Mouse (Mus musculus) midbrain, embryonic 13.5 days (tissue): ENCODE results near the gene Rasa2. TPM values are rescaled to one million over a fixed set of nuclear protein-coding genes. Genes with fewer than 3 reads are reported as not detected.
"Not testable (repeated sequence)": the region's sequence is repeated elsewhere in the genome, so short reads cannot be mapped to it uniquely, and the experiment has no call there.

Experiments
- ATAC-seq: fragments of 200-750 bp; cut with Nextera tagmentation; 2 replicates; pipeline ENCODE4 v1.8.0; 2017; ENCODE audit warnings: mild to moderate bottlenecking, moderate TSS enrichment, moderate library complexity
- H3K27ac ChIP-seq: fragments of 300-500 bp; sonication (generic); 2 replicates; pipeline ENCODE4 v1.5.1; 2015; ENCODE audit warnings: inconsistent platforms, mild to moderate bottlenecking, moderate library complexity
- H3K27me3 ChIP-seq: fragments of 300-500 bp; sonication (generic); 2 replicates; pipeline ENCODE4 v1.6.1; 2015; ENCODE audit warnings: mild to moderate bottlenecking, inconsistent platforms
- H3K36me3 ChIP-seq: fragments of 300-500 bp; sonication (generic); 2 replicates; pipeline ENCODE4 v1.6.1; 2015; ENCODE audit warnings: mild to moderate bottlenecking, inconsistent platforms
- H3K4me1 ChIP-seq: fragments of 300-500 bp; sonication (generic); replicated peaks from 2 replicates; pipeline ENCODE4 v1.6.1; 2015; ENCODE audit warnings: inconsistent platforms
- H3K4me2 ChIP-seq: fragments of 300-500 bp; sonication (generic); replicated peaks from 2 replicates; pipeline ENCODE4 v1.6.1; 2015; ENCODE audit warnings: moderate library complexity, mild to moderate bottlenecking, inconsistent platforms
- H3K4me3 ChIP-seq: fragments of 300-500 bp; sonication (generic); replicated peaks from 2 replicates; pipeline ENCODE4 v1.5.1; 2015; ENCODE audit warnings: mild to moderate bottlenecking, inconsistent platforms
- H3K9ac ChIP-seq: fragments of 300-500 bp; sonication (generic); replicated peaks from 2 replicates; pipeline ENCODE4 v1.6.1; 2015; ENCODE audit warnings: mild to moderate bottlenecking, inconsistent platforms
- H3K9me3 ChIP-seq: fragments of 300-500 bp; sonication (generic); 2 replicates; pipeline ENCODE4 v1.6.1; 2016; ENCODE audit warnings: mild to moderate bottlenecking, inconsistent platforms
- WGBS: fragments of 180-500 bp; shearing (Covaris S2); methylation state at CpG from one replicate; pipeline ENCODE4 v1.1.7; 2015; 5-methylcytosine and 5-hydroxymethylcytosine counted together
- polyA plus RNA-seq: library from polyadenylated mRNA; unstranded; fragments of >200 nt; fragmentation: Nextera tagmentation; extraction: Ambion mirVana; gene quantifications from 2 replicates; pipeline ENCODE4 v1.2.1, GENCODE M21; 2015

The Rasa2 gene
- polyA plus RNA-seq, 1 experiment from 2014 or later, result 15.8 TPM

- peaks cover 11% of the 10 kb centered on the region for H3K4me1 ChIP-seq
- not testable (repeated sequence) for H3K27ac ChIP-seq, H3K4me2 ChIP-seq, H3K9ac ChIP-seq, ATAC-seq, H3K36me3 ChIP-seq, H3K27me3 ChIP-seq, H3K4me3 ChIP-seq, H3K9me3 ChIP-seq
- 94% methylated on average over 4 of the region's 4 CpGs for WGBS
These were observed 95.3 kb downstream of the Rasa2 start for GRCm38 (mm10) chr9:96536093-96536492.

DNA sequence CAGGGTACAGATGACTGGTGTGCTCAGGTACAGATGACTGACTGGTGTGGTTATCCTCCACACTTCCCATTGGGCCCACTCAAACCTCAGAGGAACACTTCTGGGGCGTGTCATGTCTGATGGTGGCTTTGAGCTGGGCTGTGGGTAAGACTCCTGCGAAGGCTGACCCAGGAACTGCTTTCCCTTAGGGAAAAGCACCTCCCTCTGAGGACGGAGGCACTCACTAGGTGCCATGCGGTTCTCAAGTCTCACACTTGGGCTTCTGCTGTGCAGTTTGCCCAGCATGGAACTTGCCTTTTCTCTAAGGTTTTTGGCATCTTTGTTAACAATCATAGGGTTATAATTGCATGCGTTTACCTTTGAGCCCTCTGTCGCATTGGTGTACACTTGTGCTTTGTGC is 96.0 kb downstream of the Rasa2 start:
- no peak for ATAC-seq
- WGBS, result 89% methylated on average over 6 of the region's 6 CpGs
- Histone ChIP-seq H3K27me3 (no peaks in the 10 kb centered on the region), H3K4me1 (peaks cover 11% of the 10 kb centered on the region), H3K4me3 (no peak overlapping the region), H3K27ac (no peak overlapping the region), H3K9ac (no peak overlapping the region), H3K36me3 (no peaks in the 10 kb centered on the region), H3K4me2 (no peak overlapping the region), H3K9me3 (no peaks in the 10 kb centered on the region)

DNA sequence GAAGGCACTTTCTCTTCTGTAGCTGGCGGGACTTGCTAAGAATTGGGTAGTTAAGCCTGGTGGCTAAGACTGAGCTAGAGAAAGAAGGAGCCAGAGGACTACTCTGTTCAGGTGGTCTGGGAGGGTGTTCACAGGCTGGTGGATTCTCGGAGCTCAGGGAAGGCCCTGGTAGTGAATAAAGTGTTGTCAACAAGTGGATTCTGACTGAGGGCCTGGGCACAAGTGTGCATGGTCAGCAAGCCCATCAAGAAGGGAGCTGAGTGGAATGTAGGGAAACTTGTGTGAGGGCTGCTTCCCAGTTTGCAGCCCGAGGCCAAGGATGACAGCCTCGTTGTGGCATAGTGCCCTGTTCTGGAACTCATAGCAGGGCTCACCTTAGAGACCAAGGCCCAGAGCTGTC is 97.2 kb downstream of the Rasa2 start:
- Histone ChIP-seq H3K9ac (no peak overlapping the region), H3K4me1 (peaks cover 11% of the 10 kb centered on the region), H3K36me3 (no peaks in the 10 kb centered on the region), H3K4me3 (no peak overlapping the region), H3K9me3 (no peaks in the 10 kb centered on the region), H3K27me3 (no peaks in the 10 kb centered on the region), H3K27ac (no peak overlapping the region), H3K4me2 (no peak overlapping the region)
- WGBS, result 94% methylated on average over 4 of the region's 4 CpGs
- ATAC-seq, result no peak

DNA sequence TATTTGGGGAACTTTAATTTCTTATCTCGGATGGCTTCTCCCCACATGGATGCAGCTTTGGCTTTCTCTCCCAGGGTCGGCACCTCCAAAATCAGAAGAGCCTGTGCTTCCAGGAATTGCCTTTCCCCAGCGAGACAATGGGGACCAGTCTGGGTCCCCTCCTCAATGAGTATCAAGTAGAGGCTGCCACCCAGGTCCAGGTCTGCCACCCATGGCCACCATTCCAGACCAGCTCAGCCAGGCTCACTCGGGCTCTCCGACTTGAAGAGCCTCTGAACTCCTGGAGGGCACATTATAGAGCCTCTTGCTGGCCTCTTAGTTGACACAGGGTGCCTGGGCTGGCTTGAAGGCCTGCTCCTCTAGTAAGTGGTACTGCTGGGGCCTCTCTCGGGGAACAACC is 97.9 kb downstream of the Rasa2 start:
- Histone ChIP-seq H3K4me2 (no peak overlapping the region), H3K4me1 (peaks cover 11% of the 10 kb centered on the region), H3K27me3 (no peaks in the 10 kb centered on the region), H3K27ac (no peak overlapping the region), H3K36me3 (no peaks in the 10 kb centered on the region), H3K9me3 (no peaks in the 10 kb centered on the region), H3K9ac (no peak overlapping the region), H3K4me3 (no peak overlapping the region)
- no peak for ATAC-seq
- WGBS, result 84% methylated on average over 6 of the region's 6 CpGs

- H3K4me3 ChIP-seq, result no peak overlapping the region
- no peaks in the 10 kb centered on the region for H3K9me3 ChIP-seq
- no peak for ATAC-seq
- peaks cover 10% of the 10 kb centered on the region for H3K4me1 ChIP-seq
- 80% methylated on average over 4 of the region's 4 CpGs for WGBS
- no peak overlapping the region for H3K9ac ChIP-seq
- H3K36me3 ChIP-seq, result no peaks in the 10 kb centered on the region
- no peak overlapping the region for H3K27ac ChIP-seq
- no peaks in the 10 kb centered on the region for H3K27me3 ChIP-seq
- no peak overlapping the region for H3K4me2 ChIP-seq
These were observed 98.9 kb downstream of the Rasa2 start for GRCm38 (mm10) chr9:96532531-96532930.

DNA sequence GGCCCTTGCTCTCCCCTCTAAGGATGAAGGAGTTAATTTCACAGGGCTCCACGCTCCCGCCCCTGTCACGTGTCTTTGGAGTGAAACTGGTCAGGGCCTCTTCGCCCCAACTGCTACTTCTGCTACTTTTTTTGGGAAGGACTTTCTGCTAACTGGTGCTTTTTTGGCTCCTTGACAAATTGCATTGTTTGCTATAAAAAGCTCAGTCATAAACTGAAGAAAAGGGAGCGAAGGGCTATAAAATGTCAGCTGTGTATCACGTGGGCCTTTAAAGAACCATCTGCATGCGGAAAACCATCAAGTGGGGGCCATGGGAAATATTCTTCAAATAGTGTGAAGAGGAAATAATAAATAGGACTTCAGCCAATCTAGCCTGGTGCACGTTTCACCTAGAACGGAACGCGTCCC is 100.7 kb downstream of the Rasa2 start:
- 64% methylated on average over 11 of the region's 11 CpGs for whole genome bisulfite sequencing
- Histone ChIP-seq H3K9me3 (no peaks in the 10 kb centered on the region), H3K9ac (no peak overlapping the region), H3K36me3 (no peaks in the 10 kb centered on the region), H3K27me3 (no peaks in the 10 kb centered on the region), H3K4me1 (no peaks in the 10 kb centered on the region; the same call in 1 of the 2 replicates), H3K4me2 (no peak overlapping the region), H3K4me3 (no peak overlapping the region), H3K27ac (no peak overlapping the region)
- ATAC-seq, result no peak

DNA sequence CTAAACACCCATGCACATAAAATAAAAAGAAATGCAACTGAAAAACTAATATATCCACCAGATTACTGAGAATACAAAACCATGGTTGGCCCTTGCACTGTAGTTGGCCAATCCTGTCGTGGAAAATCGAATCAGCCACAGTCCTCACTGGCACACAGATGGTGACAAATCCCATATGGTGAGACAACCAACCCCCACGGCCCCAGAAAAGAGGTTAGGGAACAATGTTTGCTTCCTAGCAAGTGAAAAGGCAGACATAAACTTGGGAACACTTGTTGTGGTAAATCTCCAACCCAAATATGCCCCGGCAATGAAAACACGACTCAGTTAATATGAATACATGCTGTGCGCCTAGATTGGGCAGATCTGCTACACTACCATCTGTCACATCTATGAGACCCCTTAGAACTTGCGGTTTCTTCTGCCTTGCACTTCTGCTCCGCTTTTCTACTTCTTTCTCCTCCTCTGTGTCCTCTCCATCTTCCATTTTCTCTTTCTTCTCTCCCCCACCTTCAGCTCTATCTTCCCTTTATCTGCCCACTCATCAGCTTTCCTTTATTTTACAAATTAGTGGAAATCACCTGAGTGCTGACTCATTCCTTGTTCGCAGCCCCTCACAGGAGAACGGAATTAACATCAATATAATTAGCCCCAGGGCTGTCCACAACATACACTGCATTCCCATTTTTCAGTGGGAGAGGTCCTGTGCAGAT is 101.3 kb downstream of the Rasa2 start:
- Histone ChIP-seq H3K27me3 (no peaks in the 10 kb centered on the region), H3K4me3 (no peak overlapping the region), H3K4me2 (no peak overlapping the region), H3K36me3 (no peaks in the 10 kb centered on the region), H3K27ac (no peak overlapping the region), H3K9ac (no peak overlapping the region), H3K4me1 (peaks cover 3% of the 10 kb centered on the region; the same call in 1 of the 2 replicates), H3K9me3 (no peaks in the 10 kb centered on the region)
- 65% methylated on average over 10 of the region's 10 CpGs for WGBS
- ATAC-seq, result no peak

- peaks cover 6% of the 10 kb centered on the region; the same call in 1 of the 2 replicates for H3K4me1 ChIP-seq
- no peaks in the 10 kb centered on the region for H3K27me3 ChIP-seq
- no peaks in the 10 kb centered on the region for H3K9me3 ChIP-seq
- H3K4me3 ChIP-seq, result no peak overlapping the region
- H3K9ac ChIP-seq, result no peak overlapping the region
- ATAC-seq, result no peak
- WGBS, result 81% methylated on average over 4 of the region's 4 CpGs
- H3K4me2 ChIP-seq, result no peak overlapping the region
- no peak overlapping the region for H3K27ac ChIP-seq
- no peaks in the 10 kb centered on the region for H3K36me3 ChIP-seq
These were observed 105.4 kb downstream of the Rasa2 start for GRCm38 (mm10) chr9:96526011-96526410.

GRCm38 (mm10) chr9:96524972-96525506 is 106.4 kb downstream of the Rasa2 start, which contains the start of gene Gm28729:
Gm28729 (minus strand) TSS chr9:96525264.
- H3K27ac ChIP-seq, result no peak within 1 kb of the TSS
- H3K4me3 ChIP-seq, result no peak within 1 kb of the TSS
- H3K9ac ChIP-seq, result no peak within 1 kb of the TSS
- no peaks in the 10 kb centered on the region for H3K27me3 ChIP-seq
- no peaks in the 10 kb centered on the region for H3K36me3 ChIP-seq
- H3K4me2 ChIP-seq, result no peak within 1 kb of the TSS
- peaks cover 6% of the 10 kb centered on the region; the same call in 1 of the 2 replicates for H3K4me1 ChIP-seq
- no peaks in the 10 kb centered on the region for H3K9me3 ChIP-seq
- ATAC-seq, result no peak
- WGBS, result 55% methylated on average over 12 of the region's 12 CpGs

GRCm38 (mm10) chr9:96523148-96523547 is 108.3 kb downstream of the Rasa2 start:
- Histone ChIP-seq H3K4me1 (peaks cover 6% of the 10 kb centered on the region; the same call in 1 of the 2 replicates), H3K36me3 (no peaks in the 10 kb centered on the region), H3K4me3 (no peak overlapping the region), H3K27ac (no peak overlapping the region), H3K9ac (no peak overlapping the region), H3K27me3 (no peaks in the 10 kb centered on the region), H3K4me2 (no peak overlapping the region), H3K9me3 (no peaks in the 10 kb centered on the region)
- ATAC-seq, result no peak
- WGBS, result 89% methylated on average over 5 of the region's 5 CpGs

GRCm38 (mm10) chr9:96521574-96521973 is 109.8 kb downstream of the Rasa2 start:
- WGBS, result 86% methylated on average over 2 of the region's 2 CpGs
- not testable (repeated sequence) for H3K4me2 ChIP-seq, H3K36me3 ChIP-seq, H3K27ac ChIP-seq, ATAC-seq, H3K9ac ChIP-seq, H3K4me3 ChIP-seq, H3K27me3 ChIP-seq, H3K9me3 ChIP-seq, H3K4me1 ChIP-seq

DNA sequence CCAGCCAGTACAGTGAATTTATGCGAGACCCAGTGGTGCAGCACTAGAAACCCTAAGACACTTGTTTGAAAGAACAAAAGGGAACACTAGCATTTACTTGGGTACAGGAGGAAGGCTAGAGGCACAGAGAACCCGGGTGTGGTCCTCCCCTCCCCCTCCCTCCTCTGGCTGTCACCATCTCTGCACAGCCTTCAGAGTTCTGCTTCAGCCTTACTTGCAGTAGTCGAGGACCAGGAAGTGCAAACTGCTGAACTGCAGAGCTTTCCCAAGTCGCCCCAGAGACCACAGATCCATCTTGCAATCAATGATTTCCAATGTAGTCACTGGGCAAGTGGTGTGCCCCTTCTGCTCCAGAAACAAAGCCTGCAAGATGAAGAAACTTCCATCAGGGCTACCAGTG is 114.0 kb downstream of the Rasa2 start:
- no peak overlapping the region for H3K9ac ChIP-seq
- WGBS, result 46% methylated on average over 4 of the region's 4 CpGs
- no peak overlapping the region for H3K27ac ChIP-seq
- H3K9me3 ChIP-seq, result no peaks in the 10 kb centered on the region
- no peaks in the 10 kb centered on the region for H3K36me3 ChIP-seq
- H3K27me3 ChIP-seq, result no peaks in the 10 kb centered on the region
- no peak overlapping the region for H3K4me2 ChIP-seq
- H3K4me1 ChIP-seq, result no peaks in the 10 kb centered on the region
- no peak for ATAC-seq
- H3K4me3 ChIP-seq, result no peak overlapping the region

DNA sequence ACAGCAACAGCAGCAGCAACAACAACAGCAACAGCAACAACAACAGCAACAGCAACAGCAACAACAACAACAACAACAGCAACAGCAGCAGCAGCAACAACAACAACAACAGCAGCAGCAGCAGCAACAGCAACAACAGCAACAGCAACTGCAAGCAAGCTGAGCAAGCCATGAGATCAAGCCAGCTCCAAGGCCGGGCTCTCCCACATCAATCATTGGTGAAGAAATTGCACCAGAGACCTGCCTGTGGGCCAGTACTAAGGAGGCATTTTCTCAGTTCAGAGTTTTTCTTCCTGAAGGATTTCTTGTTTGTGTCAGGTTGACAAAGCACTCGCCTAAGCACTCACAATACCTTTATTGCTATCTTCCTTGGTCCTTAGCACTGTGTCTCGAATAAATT is 114.6 kb downstream of the Rasa2 start:
- Histone ChIP-seq H3K36me3 (no peaks in the 10 kb centered on the region), H3K4me2 (no peak overlapping the region), H3K9ac (no peak overlapping the region), H3K27me3 (no peaks in the 10 kb centered on the region), H3K9me3 (no peaks in the 10 kb centered on the region), H3K4me3 (no peak overlapping the region), H3K4me1 (no peaks in the 10 kb centered on the region), H3K27ac (no peak overlapping the region)
- no peak for ATAC-seq
- 79% methylated on average over 3 of the region's 3 CpGs for WGBS
